Mouse (Mus musculus) forebrain, embryonic 13.5 days (tissue): ENCODE measurements at regions not wholly inside any gene's neighbourhood (a gene's known extent, or its start where the extent isn't known, plus 50 kb on each side); places are given as distances from the start of the nearest gene placed in this dataset.
A peak's percentile ranks its signal among the peaks of the same experiment; 100 is the strongest.

Experiments
- ATAC-seq: fragments of 200-750 bp; cut with Nextera tagmentation; 2 replicates; pipeline ENCODE4 v1.8.0; 2017
- H3K27ac ChIP-seq: fragments of 300-500 bp; sonication (generic); 2 replicates; pipeline ENCODE4 v1.5.1; 2015; ENCODE audit warnings: inconsistent platforms, mild to moderate bottlenecking, moderate library complexity
- H3K27me3 ChIP-seq: fragments of 300-500 bp; sonication (generic); 2 replicates; pipeline ENCODE4 v1.6.1; 2015; ENCODE audit warnings: mild to moderate bottlenecking, inconsistent platforms
- H3K36me3 ChIP-seq: fragments of 300-500 bp; sonication (generic); 2 replicates; pipeline ENCODE4 v1.6.1; 2015; ENCODE audit warnings: mild to moderate bottlenecking, inconsistent platforms; ENCODE audit not compliant: poor library complexity, severe bottlenecking
- H3K4me1 ChIP-seq: fragments of 300-500 bp; sonication (generic); 2 replicates; pipeline ENCODE4 v1.6.1; 2015; ENCODE audit warnings: inconsistent platforms
- H3K4me2 ChIP-seq: fragments of 300-500 bp; sonication (generic); 2 replicates; pipeline ENCODE4 v1.6.1; 2015; ENCODE audit warnings: inconsistent platforms, mild to moderate bottlenecking, moderate library complexity
- H3K4me3 ChIP-seq: fragments of 300-500 bp; sonication (generic); 2 replicates; pipeline ENCODE4 v1.5.1; 2015; ENCODE audit warnings: mild to moderate bottlenecking, inconsistent platforms
- H3K9ac ChIP-seq: fragments of 300-500 bp; sonication (generic); 2 replicates; pipeline ENCODE4 v1.6.1; 2015; ENCODE audit warnings: mild to moderate bottlenecking, inconsistent platforms
- H3K9me3 ChIP-seq: fragments of 300-500 bp; sonication (generic); replicated peaks from 2 replicates; pipeline ENCODE4 v1.6.1; 2016; ENCODE audit warnings: inconsistent platforms
- WGBS: fragments of 180-500 bp; shearing (Covaris S2); methylation state at CpG from one replicate; pipeline ENCODE4 v1.1.7; 2015; 5-methylcytosine and 5-hydroxymethylcytosine counted together

DNA sequence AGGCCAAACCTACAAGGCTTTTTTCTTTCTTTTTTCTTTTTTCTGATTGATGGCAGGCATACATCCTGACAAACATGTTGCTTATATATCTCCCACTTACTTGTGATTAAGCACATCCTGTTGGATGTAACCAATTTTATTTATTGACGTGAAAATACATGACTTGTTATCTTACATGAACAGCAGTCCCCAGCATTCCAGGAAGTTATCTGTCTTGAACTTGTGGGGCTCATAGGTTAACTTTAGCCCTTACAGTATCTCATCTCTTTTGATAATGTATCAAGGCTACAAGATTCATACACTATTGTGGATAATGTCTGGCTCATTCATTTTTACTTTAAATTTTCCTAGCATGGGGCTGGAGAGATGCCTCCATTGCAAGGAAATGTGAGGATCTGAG, 852.0 kb upstream of the Agtr1b start:
- no peak overlapping the region for H3K27ac ChIP-seq
- no peak overlapping the region for H3K9ac ChIP-seq
- no peak for ATAC-seq
- no peak overlapping the region for H3K4me2 ChIP-seq
- H3K36me3 ChIP-seq, result no peaks in the 10 kb centered on the region
- WGBS, result 93% methylated on average over 1 of the region's 1 CpGs
- no peaks in the 10 kb centered on the region for H3K4me1 ChIP-seq
- H3K4me3 ChIP-seq, result no peak overlapping the region
- H3K9me3 ChIP-seq, result no peaks in the 10 kb centered on the region
- H3K27me3 ChIP-seq, result no peaks in the 10 kb centered on the region

DNA sequence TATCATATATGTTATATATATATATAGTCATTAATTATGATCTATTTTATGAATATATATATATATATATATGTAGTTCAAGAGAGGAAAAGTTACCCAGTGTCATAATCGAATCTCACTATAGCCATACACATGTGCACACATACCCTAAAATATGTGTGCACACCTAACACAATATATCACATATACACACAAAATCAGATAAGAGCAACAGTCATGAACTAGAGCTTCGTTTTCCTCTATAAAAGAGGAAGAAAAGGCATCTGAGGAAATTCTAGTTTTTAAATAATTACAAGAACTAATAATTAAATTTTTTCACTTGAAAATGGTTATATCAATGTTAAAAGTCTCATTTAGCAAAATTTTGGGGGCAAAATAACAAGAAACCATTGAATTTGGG, 835.3 kb upstream of the Tbl1xr1 start:
- no peak for ATAC-seq
- no peak overlapping the region for H3K4me2 ChIP-seq
- WGBS, result 89% methylated on average over 2 of the region's 2 CpGs
- H3K9me3 ChIP-seq, result no peaks in the 10 kb centered on the region
- H3K4me3 ChIP-seq, result no peak overlapping the region
- no peaks in the 10 kb centered on the region for H3K4me1 ChIP-seq
- H3K27me3 ChIP-seq, result no peaks in the 10 kb centered on the region
- no peak overlapping the region for H3K9ac ChIP-seq
- no peaks in the 10 kb centered on the region for H3K36me3 ChIP-seq
- H3K27ac ChIP-seq, result no peak overlapping the region

- Histone ChIP-seq H3K9ac (no peak overlapping the region), H3K27me3 (no peaks in the 10 kb centered on the region), H3K36me3 (no peaks in the 10 kb centered on the region), H3K9me3 (no peaks in the 10 kb centered on the region), H3K4me2 (no peak overlapping the region), H3K4me1 (no peaks in the 10 kb centered on the region), H3K4me3 (no peak overlapping the region), H3K27ac (no peak overlapping the region)
- WGBS, result 92% methylated on average over 1 of the region's 1 CpGs
- no peak for ATAC-seq
Observed at GRCm38 (mm10) chr3:21256129-21256760, 820.2 kb upstream of the Tbl1xr1 start.

GRCm38 (mm10) chr3:21263317-21263716, 813.1 kb upstream of the Tbl1xr1 start:
- Histone ChIP-seq H3K9me3 (no peaks in the 10 kb centered on the region), H3K4me1 (no peaks in the 10 kb centered on the region), H3K36me3 (no peaks in the 10 kb centered on the region), H3K4me2 (no peak overlapping the region), H3K27me3 (no peaks in the 10 kb centered on the region), H3K4me3 (no peak overlapping the region), H3K9ac (no peak overlapping the region), H3K27ac (no peak overlapping the region)
- no peak for ATAC-seq
- 86% methylated on average over 2 of the region's 2 CpGs for WGBS

- H3K27ac ChIP-seq, result no peak overlapping the region
- no peaks in the 10 kb centered on the region for H3K4me1 ChIP-seq
- no peak overlapping the region for H3K4me3 ChIP-seq
- H3K36me3 ChIP-seq, result no peaks in the 10 kb centered on the region
- H3K9me3 ChIP-seq, result no peaks in the 10 kb centered on the region
- WGBS, result 89% methylated on average over 2 of the region's 2 CpGs
- ATAC-seq, result no peak
- H3K9ac ChIP-seq, result no peak overlapping the region
- no peaks in the 10 kb centered on the region for H3K27me3 ChIP-seq
- no peak overlapping the region for H3K4me2 ChIP-seq
Observed at GRCm38 (mm10) chr3:21265491-21265890, 811.0 kb upstream of the Tbl1xr1 start.

DNA sequence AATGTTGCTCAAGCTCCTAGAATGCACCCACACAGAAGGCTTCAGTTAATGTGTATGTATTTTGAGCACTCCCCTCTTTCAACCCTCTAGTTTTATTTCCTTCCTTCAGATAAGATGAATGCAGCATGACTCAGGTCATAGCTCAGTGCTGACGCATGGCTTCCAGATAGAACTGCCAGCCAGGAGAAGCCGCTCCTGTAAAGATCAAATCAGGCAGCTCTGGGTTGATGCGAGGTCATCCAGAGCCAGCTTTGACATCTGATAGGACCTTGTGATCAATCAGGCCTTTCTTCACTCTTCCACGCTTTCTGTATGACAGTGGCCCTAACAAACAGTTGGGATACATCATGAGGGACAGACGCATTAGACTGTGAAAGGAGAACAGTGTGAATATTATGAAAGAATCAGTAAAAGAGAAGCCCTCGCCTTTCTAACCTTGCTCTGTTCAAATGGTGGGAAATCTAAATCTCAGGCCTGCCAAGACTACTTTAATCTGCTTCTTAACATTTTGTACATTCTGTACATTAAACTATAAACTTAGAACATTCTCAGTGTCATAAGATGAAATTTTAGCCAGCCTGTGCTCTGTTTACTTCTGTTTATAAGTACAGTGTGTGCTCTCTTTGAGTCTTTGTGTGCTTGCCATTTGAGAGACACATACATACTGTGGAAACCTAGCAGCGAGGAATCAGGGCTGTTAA, 807.9 kb upstream of the Tbl1xr1 start:
- Histone ChIP-seq H3K36me3 (no peaks in the 10 kb centered on the region), H3K9ac (no peak overlapping the region), H3K4me1 (no peaks in the 10 kb centered on the region), H3K27ac (no peak overlapping the region), H3K4me3 (no peak overlapping the region), H3K27me3 (no peaks in the 10 kb centered on the region), H3K9me3 (no peaks in the 10 kb centered on the region), H3K4me2 (no peak overlapping the region)
- no peak for ATAC-seq
- 91% methylated on average over 7 of the region's 7 CpGs for WGBS

- 81% methylated on average over 2 of the region's 2 CpGs for WGBS
- no peak for ATAC-seq
- H3K36me3 ChIP-seq, result no peaks in the 10 kb centered on the region
Observed at GRCm38 (mm10) chr3:21269130-21269440, 807.4 kb upstream of the Tbl1xr1 start.

GRCm38 (mm10) chr3:21270788-21271187, 805.7 kb upstream of the Tbl1xr1 start:
- no peak for ATAC-seq
- H3K36me3 ChIP-seq, result no peaks in the 10 kb centered on the region
- no peaks in the 10 kb centered on the region for H3K27me3 ChIP-seq
- no peaks in the 10 kb centered on the region for H3K9me3 ChIP-seq
- H3K4me1 ChIP-seq, result no peaks in the 10 kb centered on the region
- H3K4me2 ChIP-seq, result no peak overlapping the region
- no peak overlapping the region for H3K9ac ChIP-seq
- 87% methylated on average over 3 of the region's 3 CpGs for WGBS
- no peak overlapping the region for H3K27ac ChIP-seq
- no peak overlapping the region for H3K4me3 ChIP-seq

More at GRCm38 (mm10) chr3:21269130-21269440, 807.4 kb upstream of the Tbl1xr1 start:
- H3K27ac ChIP-seq, result no peak overlapping the region
- H3K9me3 ChIP-seq, result no peaks in the 10 kb centered on the region
- H3K4me3 ChIP-seq, result no peak overlapping the region
- H3K4me2 ChIP-seq, result no peak overlapping the region
- no peaks in the 10 kb centered on the region for H3K27me3 ChIP-seq
- no peaks in the 10 kb centered on the region for H3K4me1 ChIP-seq
- no peak overlapping the region for H3K9ac ChIP-seq

DNA sequence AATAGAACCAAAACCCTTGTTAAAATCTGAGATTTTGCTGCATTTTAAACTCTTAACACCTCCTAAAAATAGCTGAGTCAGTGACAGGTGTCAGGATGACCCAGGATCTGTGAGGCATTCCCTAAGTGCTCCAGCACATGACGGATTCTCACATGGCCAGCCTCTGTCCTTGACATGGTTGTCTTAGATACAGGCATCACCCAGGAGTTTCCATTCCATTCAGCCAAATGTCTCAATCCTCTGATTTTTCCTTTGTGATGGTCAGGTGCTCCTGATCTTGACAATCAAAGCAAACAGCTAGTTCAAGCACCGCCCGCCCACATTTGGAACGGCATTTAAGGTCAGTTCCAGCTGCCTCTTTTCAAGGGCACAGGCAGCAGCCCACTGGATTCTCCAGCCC, 804.2 kb upstream of the Tbl1xr1 start:
- H3K4me2 ChIP-seq, result no peak overlapping the region
- no peak for ATAC-seq

DNA sequence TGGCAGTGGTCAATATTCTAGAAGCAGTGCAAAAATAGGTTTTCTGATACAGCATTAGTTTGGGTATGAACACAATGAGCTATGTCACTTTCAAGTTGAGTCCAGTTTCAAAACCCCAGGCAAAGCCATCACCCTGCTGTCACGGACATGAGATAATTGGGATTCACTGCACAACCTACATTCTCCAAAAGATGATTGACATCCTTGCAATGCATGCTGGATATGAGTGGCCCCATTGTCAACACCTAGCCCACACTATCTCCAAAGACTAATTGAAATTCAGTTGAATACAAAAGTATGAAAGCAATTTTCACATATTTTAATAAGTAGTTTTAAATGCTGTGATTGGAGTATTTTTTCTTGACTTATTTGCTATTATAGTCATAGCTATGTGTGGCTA, 783.7 kb upstream of the Tbl1xr1 start:
- Histone ChIP-seq H3K27me3 (no peaks in the 10 kb centered on the region), H3K4me2 (no peak overlapping the region), H3K4me1 (0 out of 2 replicates have a peak, but pooled peaks cover 5% of the 10 kb centered on the region), H3K4me3 (no peak overlapping the region), H3K27ac (no peak overlapping the region), H3K9ac (no peak overlapping the region), H3K9me3 (no peaks in the 10 kb centered on the region), H3K36me3 (no peaks in the 10 kb centered on the region)
- ATAC-seq, result no peak
- 73% methylated on average over 1 of the region's 1 CpGs for WGBS

More for the DNA sequence above, 804.2 kb upstream of the Tbl1xr1 start:
- Histone ChIP-seq H3K27ac (no peak overlapping the region), H3K9me3 (no peaks in the 10 kb centered on the region), H3K4me3 (no peak overlapping the region), H3K4me1 (no peaks in the 10 kb centered on the region), H3K27me3 (no peaks in the 10 kb centered on the region), H3K36me3 (no peaks in the 10 kb centered on the region), H3K9ac (no peak overlapping the region)
- 91% methylated on average over 4 of the region's 4 CpGs for WGBS

GRCm38 (mm10) chr3:21293308-21293707, 783.1 kb upstream of the Tbl1xr1 start:
- 0 out of 2 replicates have a peak, but pooled peaks cover 5% of the 10 kb centered on the region for H3K4me1 ChIP-seq
- WGBS, result 84% methylated on average over 2 of the region's 2 CpGs
- H3K9ac ChIP-seq, result no peak overlapping the region
- no peak overlapping the region for H3K4me3 ChIP-seq
- H3K27ac ChIP-seq, result no peak overlapping the region
- H3K27me3 ChIP-seq, result no peaks in the 10 kb centered on the region
- no peaks in the 10 kb centered on the region for H3K9me3 ChIP-seq
- H3K36me3 ChIP-seq, result no peaks in the 10 kb centered on the region
- H3K4me2 ChIP-seq, result no peak overlapping the region
- 0 out of 2 replicates have a peak, but pooled peaks have one; percentile 41 for ATAC-seq

- Histone ChIP-seq H3K4me1 (0 out of 2 replicates have a peak, but pooled peaks cover 5% of the 10 kb centered on the region), H3K9ac (no peak overlapping the region), H3K4me2 (no peak overlapping the region), H3K36me3 (no peaks in the 10 kb centered on the region), H3K4me3 (no peak overlapping the region), H3K27ac (no peak overlapping the region), H3K27me3 (no peaks in the 10 kb centered on the region), H3K9me3 (no peaks in the 10 kb centered on the region)
- 92% methylated on average over 3 of the region's 3 CpGs for WGBS
- no peak for ATAC-seq
Observed at GRCm38 (mm10) chr3:21294776-21295175, 781.7 kb upstream of the Tbl1xr1 start.
